Mouse (Mus musculus): ENCODE data around the gene Mrpl48. TPM values are rescaled to one million over a fixed set of nuclear protein-coding genes. Genes with fewer than 3 reads are reported as not detected.

Mrpl48 gene
- polyA plus RNA-seq, 1 experiment from 2014 or later = 73.9 TPM

DNA sequence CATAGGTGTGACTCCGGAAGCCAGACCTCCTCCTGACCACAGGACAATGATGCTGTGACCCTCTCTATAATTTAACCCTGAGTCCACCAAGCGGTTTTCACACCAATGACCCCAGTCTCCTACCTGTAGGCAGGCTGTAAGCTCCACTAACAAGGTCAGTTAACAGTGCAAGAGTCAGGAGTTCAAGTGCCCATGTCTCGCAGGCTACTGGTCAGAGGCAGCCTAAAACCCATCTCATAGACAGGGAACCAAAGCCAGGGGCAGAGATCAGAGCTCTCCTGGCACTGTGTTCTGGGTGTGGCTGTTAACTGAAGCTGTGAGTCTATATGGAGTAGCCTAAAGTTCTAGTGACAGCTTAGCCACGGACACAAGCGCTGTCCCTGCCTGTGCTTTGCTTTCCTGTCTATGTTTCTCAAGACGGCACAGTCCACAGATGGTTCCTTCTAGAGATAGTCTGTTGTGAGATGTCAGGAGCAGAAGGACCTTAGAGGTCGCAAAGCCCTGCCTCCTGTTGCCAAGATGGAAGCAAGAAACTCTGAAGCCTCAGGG, 105.7 kb downstream of the Mrpl48 start:
- H3K27ac ChIP-seq = no peak overlapping the region
- peaks cover 26% of the 10 kb centered on the region for H3K36me3 ChIP-seq
- no peak overlapping the region for H3K4me2 ChIP-seq
- WGBS = 82% methylated on average over 7 of the region's 7 CpGs
- H3K9ac ChIP-seq = no peak overlapping the region
- H3K4me3 ChIP-seq = no peak overlapping the region
- H3K27me3 ChIP-seq = no peaks in the 10 kb centered on the region
- no peaks in the 10 kb centered on the region for H3K9me3 ChIP-seq
- no peaks in the 10 kb centered on the region for H3K4me1 ChIP-seq
- no peak for ATAC-seq (ENCODE audit: insufficient number of reproducible peaks, insufficient read depth, low FRiP score, low TSS enrichment, low read depth)

GRCm38 (mm10) chr7:100501844-100502373, 106.2 kb downstream of the Mrpl48 start:
- no peak overlapping the region for H3K4me2 ChIP-seq
- H3K27ac ChIP-seq = no peak overlapping the region
- no peak overlapping the region for H3K9ac ChIP-seq
- H3K9me3 ChIP-seq = no peaks in the 10 kb centered on the region
- WGBS = 53% methylated on average over 2 of the region's 2 CpGs
- H3K27me3 ChIP-seq = no peaks in the 10 kb centered on the region
- H3K36me3 ChIP-seq = peaks cover 31% of the 10 kb centered on the region
- ATAC-seq (ENCODE audit: insufficient number of reproducible peaks, insufficient read depth, low FRiP score, low TSS enrichment, low read depth) = no peak
- peaks cover 2% of the 10 kb centered on the region; the same call in 1 of the 2 replicates for H3K4me1 ChIP-seq
- no peak overlapping the region for H3K4me3 ChIP-seq

DNA sequence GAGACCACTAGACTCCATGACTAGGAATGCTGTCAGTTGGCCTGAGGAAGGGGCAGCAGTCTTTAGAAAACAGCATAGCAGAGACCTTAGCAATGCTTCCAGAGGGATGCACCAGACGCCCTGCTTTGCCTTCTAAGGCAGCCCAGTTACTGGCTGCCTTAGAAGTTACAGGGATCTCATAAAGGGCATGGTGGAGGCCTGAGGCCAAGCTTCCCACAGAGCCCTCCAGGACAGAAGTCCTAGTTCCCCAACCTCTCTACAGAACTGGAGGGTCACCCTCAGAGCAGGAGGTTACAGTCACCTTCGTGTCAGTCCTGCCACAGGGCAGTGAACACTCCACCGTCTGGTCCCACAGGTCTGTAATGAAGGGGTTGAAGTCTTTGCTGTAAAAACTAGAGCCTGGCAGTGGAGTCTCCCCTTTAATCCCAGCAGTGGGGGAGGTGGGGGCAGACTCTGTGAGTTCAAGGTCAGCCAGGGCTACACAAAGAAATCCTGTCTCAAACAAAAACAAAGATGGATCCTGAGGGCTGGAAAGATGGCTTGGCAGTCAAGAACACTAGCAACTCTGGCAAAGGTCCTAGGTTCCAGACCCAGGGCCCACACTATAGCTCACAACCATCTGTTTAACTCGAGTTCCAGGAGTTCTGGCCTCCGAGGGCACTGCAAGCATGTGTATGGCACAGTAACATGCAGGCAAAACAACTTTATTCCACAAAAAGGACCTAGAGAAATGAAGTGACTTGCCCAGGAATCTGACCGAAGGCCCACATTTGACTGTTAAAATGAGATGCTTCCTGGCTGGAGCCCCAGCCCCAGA, 106.9 kb downstream of the Mrpl48 start:
- WGBS = 70% methylated on average over 6 of the region's 6 CpGs
- no peak overlapping the region for H3K4me3 ChIP-seq
- no peak overlapping the region for H3K9ac ChIP-seq
- peaks cover 9% of the 10 kb centered on the region for H3K4me1 ChIP-seq
- H3K27ac ChIP-seq = no peak overlapping the region
- no peaks in the 10 kb centered on the region for H3K27me3 ChIP-seq
- H3K36me3 ChIP-seq = peaks cover 36% of the 10 kb centered on the region
- no peak for ATAC-seq (ENCODE audit: insufficient number of reproducible peaks, insufficient read depth, low FRiP score, low TSS enrichment, low read depth)
- no peaks in the 10 kb centered on the region for H3K9me3 ChIP-seq
- H3K4me2 ChIP-seq = no peak overlapping the region

DNA sequence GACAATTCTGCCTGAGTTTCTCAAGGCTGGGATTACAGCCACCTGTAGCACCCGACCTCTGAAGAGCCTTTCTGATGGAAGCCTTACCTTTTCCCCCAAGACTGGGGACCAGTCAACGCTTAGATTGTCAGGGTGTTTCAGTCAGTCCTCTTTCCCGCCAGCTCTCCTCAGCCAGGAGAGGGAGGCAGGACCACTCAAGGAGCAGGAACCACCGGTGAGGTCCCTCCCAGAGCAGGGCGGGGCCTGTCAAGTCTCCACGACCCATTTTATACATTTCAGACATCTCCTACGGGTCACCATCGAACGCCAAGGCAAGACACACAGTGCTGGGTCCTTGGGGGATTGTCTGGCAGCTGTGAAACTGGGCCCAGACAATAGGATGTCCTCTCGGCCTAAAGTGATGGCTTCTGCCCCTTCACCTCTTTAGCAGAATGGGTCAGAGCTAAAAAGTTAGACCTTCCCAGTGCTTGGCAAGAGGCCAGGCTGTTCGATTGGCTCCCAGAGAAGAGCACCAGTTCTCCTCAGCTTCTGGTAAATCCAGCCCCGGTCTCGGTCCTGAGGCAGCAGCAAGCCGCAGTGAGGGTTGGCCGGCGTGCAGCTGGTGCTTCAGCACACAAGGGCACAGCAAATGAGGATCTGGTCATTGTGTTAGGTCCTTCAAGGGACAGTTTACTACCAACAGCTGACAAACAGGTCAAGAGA, 107.7 kb downstream of the Mrpl48 start:
- ATAC-seq (ENCODE audit: insufficient number of reproducible peaks, insufficient read depth, low FRiP score, low TSS enrichment, low read depth) = no peak
- no peaks in the 10 kb centered on the region for H3K9me3 ChIP-seq
- H3K4me1 ChIP-seq = peaks cover 17% of the 10 kb centered on the region
- peak overlapping the region; percentile 1; the same call in 1 of the 2 replicates for H3K27ac ChIP-seq
- no peak overlapping the region for H3K4me3 ChIP-seq
- H3K4me2 ChIP-seq = no peak overlapping the region
- WGBS = 74% methylated on average over 16 of the region's 16 CpGs
- H3K36me3 ChIP-seq = peaks cover 36% of the 10 kb centered on the region
- no peak overlapping the region for H3K9ac ChIP-seq
- no peaks in the 10 kb centered on the region for H3K27me3 ChIP-seq

DNA sequence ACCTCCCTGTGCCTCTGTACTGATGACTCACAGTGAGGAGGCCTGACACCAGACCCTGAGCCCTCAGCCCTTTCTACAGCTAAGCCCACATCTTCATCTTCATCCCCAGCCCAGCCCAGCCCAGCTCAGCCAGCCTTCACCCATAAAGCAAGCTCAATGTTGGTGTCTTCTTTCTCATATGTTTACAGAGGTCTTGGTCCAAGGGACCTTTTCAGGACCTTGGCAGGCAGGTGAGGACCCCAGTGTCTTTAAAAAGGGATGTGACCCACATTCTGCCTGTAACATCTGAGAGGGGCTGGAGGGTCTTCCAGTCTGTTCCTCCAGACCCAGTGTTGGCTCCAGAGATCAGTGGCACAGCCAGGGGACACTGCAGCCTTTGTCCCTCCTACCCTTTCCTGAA, 108.6 kb downstream of the Mrpl48 start:
- no peak overlapping the region for H3K27ac ChIP-seq
- H3K27me3 ChIP-seq = no peaks in the 10 kb centered on the region
- ATAC-seq (ENCODE audit: insufficient number of reproducible peaks, insufficient read depth, low FRiP score, low TSS enrichment, low read depth) = no peak
- H3K9ac ChIP-seq = no peak overlapping the region
- H3K9me3 ChIP-seq = no peaks in the 10 kb centered on the region
- H3K36me3 ChIP-seq = peaks cover 36% of the 10 kb centered on the region
- peaks cover 27% of the 10 kb centered on the region for H3K4me1 ChIP-seq
- no peak overlapping the region for H3K4me2 ChIP-seq
- no peak overlapping the region for H3K4me3 ChIP-seq

DNA sequence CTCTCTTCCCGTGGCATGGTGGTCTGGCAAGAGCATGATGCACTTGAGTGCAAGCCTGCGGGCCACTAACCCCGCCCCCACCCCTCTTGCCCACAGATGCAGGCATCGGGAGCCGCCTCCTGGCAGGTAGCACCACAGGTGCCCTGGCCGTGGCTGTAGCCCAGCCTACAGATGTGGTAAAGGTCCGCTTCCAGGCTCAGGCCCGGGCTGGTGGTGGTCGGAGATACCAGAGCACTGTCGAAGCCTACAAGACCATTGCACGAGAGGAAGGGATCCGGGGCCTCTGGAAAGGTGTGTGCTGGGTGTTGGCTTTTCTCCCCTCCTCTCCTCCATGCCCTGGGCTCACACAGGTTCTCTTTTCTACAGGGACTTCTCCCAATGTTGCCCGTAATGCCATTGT, 110.1 kb downstream of the Mrpl48 start:
- Histone ChIP-seq H3K27ac (no peak overlapping the region), H3K4me2 (no peak overlapping the region), H3K4me1 (peaks cover 39% of the 10 kb centered on the region), H3K4me3 (no peak overlapping the region), H3K9me3 (no peaks in the 10 kb centered on the region), H3K27me3 (no peaks in the 10 kb centered on the region), H3K36me3 (peaks cover 36% of the 10 kb centered on the region), H3K9ac (no peak overlapping the region)
- ATAC-seq (ENCODE audit: insufficient number of reproducible peaks, insufficient read depth, low FRiP score, low TSS enrichment, low read depth) = no peak
- WGBS = 89% methylated on average over 13 of the region's 13 CpGs

DNA sequence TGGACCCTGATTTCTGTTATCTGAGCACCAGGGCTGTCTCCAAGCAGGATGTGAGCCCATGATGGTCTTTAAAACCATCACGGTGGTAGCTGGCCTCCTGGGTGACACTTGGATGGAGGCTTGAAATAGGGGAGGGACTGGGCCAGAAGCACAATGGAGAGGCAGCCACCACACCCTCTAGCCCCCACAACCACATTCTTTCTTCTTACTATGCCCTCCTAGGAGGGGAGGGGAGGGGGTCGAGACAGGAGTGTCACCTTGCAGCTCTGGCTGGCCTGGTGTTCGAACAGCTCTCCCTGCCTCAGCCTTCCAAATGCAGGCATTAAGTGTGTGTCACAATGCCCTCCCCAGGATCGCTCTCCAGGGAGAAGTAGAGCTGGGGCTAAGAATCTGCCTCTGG, 110.7 kb downstream of the Mrpl48 start:
- no peak overlapping the region for H3K9ac ChIP-seq
- 77% methylated on average over 4 of the region's 4 CpGs for WGBS
- no peak overlapping the region for H3K27ac ChIP-seq
- no peak for ATAC-seq (ENCODE audit: insufficient number of reproducible peaks, insufficient read depth, low FRiP score, low TSS enrichment, low read depth)
- peaks cover 36% of the 10 kb centered on the region for H3K36me3 ChIP-seq
- H3K9me3 ChIP-seq = no peaks in the 10 kb centered on the region
- peaks cover 43% of the 10 kb centered on the region for H3K4me1 ChIP-seq
- H3K4me3 ChIP-seq = no peak overlapping the region
- no peaks in the 10 kb centered on the region for H3K27me3 ChIP-seq
- no peak overlapping the region for H3K4me2 ChIP-seq

DNA sequence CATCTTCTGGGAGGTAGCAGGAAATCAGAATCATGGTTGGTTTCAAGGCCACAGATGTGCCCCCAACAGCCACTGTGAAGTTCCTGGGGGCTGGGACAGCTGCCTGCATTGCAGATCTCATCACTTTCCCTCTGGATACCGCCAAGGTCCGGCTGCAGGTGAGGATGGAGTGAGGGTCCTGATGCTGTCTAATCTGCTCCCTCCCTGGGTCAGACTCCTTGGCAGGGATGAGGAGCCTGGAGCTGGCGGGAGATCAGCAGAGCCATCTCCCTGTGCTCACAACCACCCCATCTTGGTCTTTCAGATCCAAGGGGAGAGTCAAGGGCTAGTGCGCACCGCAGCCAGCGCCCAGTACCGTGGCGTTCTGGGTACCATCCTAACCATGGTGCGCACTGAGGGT, 111.3 kb downstream of the Mrpl48 start:
- no peak for ATAC-seq (ENCODE audit: insufficient number of reproducible peaks, insufficient read depth, low FRiP score, low TSS enrichment, low read depth)
- peak overlapping the region; percentile 94; the same call in 1 of the 2 replicates for H3K4me2 ChIP-seq
- no peaks in the 10 kb centered on the region for H3K27me3 ChIP-seq
- 96% methylated on average over 9 of the region's 9 CpGs for WGBS
- no peak overlapping the region; the same call in 1 of the 2 replicates for H3K27ac ChIP-seq
- no peak overlapping the region for H3K9ac ChIP-seq
- peaks cover 36% of the 10 kb centered on the region for H3K36me3 ChIP-seq
- peaks cover 45% of the 10 kb centered on the region for H3K4me1 ChIP-seq
- no peaks in the 10 kb centered on the region for H3K9me3 ChIP-seq
- H3K4me3 ChIP-seq = no peak overlapping the region

- Histone ChIP-seq H3K4me2 (peak overlapping the region; percentile 94), H3K9me3 (no peaks in the 10 kb centered on the region), H3K27ac (peak overlapping the region; percentile 84; the same call in 1 of the 2 replicates), H3K36me3 (peaks cover 36% of the 10 kb centered on the region), H3K4me1 (peaks cover 45% of the 10 kb centered on the region), H3K9ac (peak overlapping the region; percentile 55), H3K27me3 (no peaks in the 10 kb centered on the region), H3K4me3 (no peak overlapping the region)
- no peak for ATAC-seq (ENCODE audit: insufficient number of reproducible peaks, insufficient read depth, low FRiP score, low TSS enrichment, low read depth)
- 72% methylated on average over 6 of the region's 6 CpGs for WGBS
These were observed 111.7 kb downstream of the Mrpl48 start for GRCm38 (mm10) chr7:100496371-100496770.
